8 mouse cellular contexts compared by ENCODE assay signal in the genomic region with DNA sequence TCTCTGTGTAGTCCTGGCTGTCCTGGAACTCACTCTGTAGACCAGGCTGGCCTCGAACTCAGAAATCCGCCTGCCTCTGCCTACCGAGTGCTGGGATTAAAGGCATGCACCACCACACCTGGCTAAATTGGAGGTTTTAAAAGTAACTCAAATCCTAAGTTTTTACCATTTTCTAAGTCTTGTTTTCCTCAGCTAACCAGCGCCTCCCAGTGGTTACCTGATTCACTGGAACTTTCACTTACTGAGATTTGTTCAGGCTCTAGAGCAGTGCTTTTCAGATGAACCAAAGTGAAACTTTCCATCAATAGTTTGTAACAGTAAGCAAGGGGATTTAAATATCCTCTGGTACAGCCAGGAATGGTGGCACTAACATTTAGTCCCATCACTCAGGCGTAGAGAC.
DNase-seq lines count a peak whose midpoint lies in the region; ATAC-seq and TF ChIP-seq lines count a peak whose summit lies in the region.
"Not testable (repeated sequence)": the region's sequence is repeated elsewhere in the genome, so short reads cannot be mapped to it uniquely, and the experiment has no call there.

No protein-coding gene starts in this region.

- not testable (repeated sequence) for TF ChIP-seq CTCF in MEL (IDR thresholded peaks at IDR 0.05 in 2 of 3, conservative IDR thresholded peaks at IDR 0.05 in 1 of 3; ENCODE audit: control insufficient read depth in 1 of 3, insufficient read depth in 1 of 3, low read depth in 2 of 3, low read length in 3 of 3, poor library complexity in 1 of 3, severe bottlenecking in 1 of 3)

- not testable (repeated sequence) for H3K9ac ChIP-seq in MEL (ENCODE audit: control insufficient read depth, low read depth, low read length, poor library complexity, severe bottlenecking); forebrain, embryonic 14.5 days (ENCODE audit: low read length)

- ATAC-seq in forebrain, embryonic 14.5 days, result not testable (repeated sequence)

- not testable (repeated sequence) for H3K4me2 ChIP-seq in forebrain, embryonic 14.5 days (ENCODE audit: low read length)

- DNase-seq in MEL (ENCODE audit: low read depth, low spot score), result not testable (repeated sequence)
- peak; percentile 6 to 12 for DNase-seq in cerebellum, postnatal 10 days
- peak; percentile 35 for DNase-seq in forebrain, embryonic 14.5 days (ENCODE audit: low spot score)
- peak; percentile 59 for DNase-seq in induced T-regulatory cell, adult 2 months (ENCODE audit: low read depth)
- peak; percentile 7 to 20 for DNase-seq in layer of hippocampus, postnatal 10 days (ENCODE audit: low spot score in 2 of 2)
- peak; percentile 5 for DNase-seq in lung, postnatal 10 days
- peak; percentile 1 for DNase-seq in right cerebral cortex, adult 18-20 months
- DNase-seq in urinary bladder, postnatal 25 days (ENCODE audit: low spot score), result peak; percentile 12

- not testable (repeated sequence) for H3K4me1 ChIP-seq in MEL (ENCODE audit: control insufficient read depth in 1 of 2, insufficient read depth in 2 of 2, low read length in 2 of 2); forebrain, embryonic 14.5 days (ENCODE audit: control insufficient read depth, insufficient read depth, low read length)

- H3K9me3 ChIP-seq in MEL (replicated peaks; ENCODE audit: insufficient read depth, low read length); forebrain, embryonic 14.5 days (replicated peaks; ENCODE audit: control insufficient read depth, low read length): not testable (repeated sequence)

- not testable (repeated sequence) for H3K27me3 ChIP-seq in MEL (ENCODE audit: control insufficient read depth in 1 of 2, insufficient read depth in 2 of 2, low read length in 2 of 2); forebrain, embryonic 14.5 days (replicated peaks; ENCODE audit: control insufficient read depth, insufficient read depth, low read length)

- H3K27ac ChIP-seq in MEL (ENCODE audit: control insufficient read depth, low read depth, low read length); forebrain, embryonic 14.5 days (ENCODE audit: low read depth, low read length): not testable (repeated sequence)

- TF ChIP-seq POLR2A in MEL (IDR thresholded peaks at IDR 0.05; ENCODE audit: control insufficient read depth in 1 of 2, insufficient read depth in 1 of 2, low read depth in 1 of 2, low read length in 2 of 2, poor library complexity in 1 of 2), result not testable (repeated sequence)

- H3K36me3 ChIP-seq in MEL (ENCODE audit: control insufficient read depth in 1 of 2, insufficient read depth in 2 of 2, low read length in 2 of 2); forebrain, embryonic 14.5 days (ENCODE audit: control insufficient read depth, insufficient read depth, low read length): not testable (repeated sequence)

- 0 out of 2 replicates have a peak, but pooled peaks have one; percentile 0 for TF ChIP-seq RAD21 in MEL (IDR thresholded peaks at IDR 0.05; ENCODE audit: low read depth, low read length)

- not testable (repeated sequence) for H3K4me3 ChIP-seq in MEL (ENCODE audit: control insufficient read depth in 1 of 2, insufficient read depth in 1 of 2, low read depth in 2 of 2, low read length in 2 of 2); forebrain, embryonic 14.5 days (ENCODE audit: low read depth, low read length)

- WGBS in forebrain, embryonic 14.5 days, result 26% methylated on average over 5 of the region's 5 CpGs

- not testable (repeated sequence) for H3K79me2 ChIP-seq in MEL (ENCODE audit: control insufficient read depth, insufficient read depth, low read length, poor library complexity)

- TF ChIP-seq EP300 in MEL (IDR thresholded peaks at IDR 0.05; ENCODE audit: low read depth in 1 of 2, low read length in 2 of 2), result not testable (repeated sequence)
